Mouse (Mus musculus): ENCODE data around the gene Klf1. TPM values are rescaled to one million over a fixed set of nuclear protein-coding genes. Genes with fewer than 3 reads are reported as not detected.

The Klf1 gene
- polyA plus RNA-seq, 1 experiment from 2014 or later: 4.3 TPM

GRCm38 (mm10) chr8:84936041-84936961, 34.6 kb downstream of the Klf1 start:
- Histone ChIP-seq H3K36me3 (no peaks in the 10 kb centered on the region), H3K4me1 (replicated peaks) (peaks cover 24% of the 10 kb centered on the region), H3K27me3 (peaks cover 90% of the 10 kb centered on the region), H3K9me3 (no peaks in the 10 kb centered on the region), H3K9ac (replicated peaks) (peak overlapping the region; percentile 52; the same call in 1 of the 2 replicates), H3K27ac (no peak overlapping the region), H3K4me3 (replicated peaks) (peak overlapping the region; percentile 46), H3K4me2 (peak overlapping the region; percentile 80)
- 26% methylated on average over 23 of the region's 23 CpGs for WGBS
- 0 out of 2 replicates have a peak, but pooled peaks have one; percentile 37 for ATAC-seq (ENCODE audit: insufficient number of reproducible peaks, insufficient read depth, low FRiP score, low TSS enrichment, low read depth)

- H3K27me3 ChIP-seq: peaks cover 89% of the 10 kb centered on the region
- ATAC-seq (ENCODE audit: insufficient number of reproducible peaks, insufficient read depth, low FRiP score, low TSS enrichment, low read depth): peak; percentile 34
- no peak within 1 kb of the TSS for H3K27ac ChIP-seq
These were observed 35.3 kb downstream of the Klf1 start, which contains the start of gene Mast1 for GRCm38 (mm10) chr8:84936962-84937546. Mast1 (minus strand) TSS chr8:84937359.

GRCm38 (mm10) chr8:84937620-84938485, 36.1 kb downstream of the Klf1 start:
- 68% methylated on average over 13 of the region's 13 CpGs for WGBS
- Histone ChIP-seq H3K27me3 (peaks cover 88% of the 10 kb centered on the region), H3K9ac (replicated peaks) (no peak overlapping the region), H3K27ac (no peak overlapping the region), H3K4me2 (peak overlapping the region; percentile 80), H3K36me3 (no peaks in the 10 kb centered on the region), H3K9me3 (no peaks in the 10 kb centered on the region), H3K4me1 (replicated peaks) (peaks cover 24% of the 10 kb centered on the region), H3K4me3 (replicated peaks) (peak overlapping the region; percentile 46)
- ATAC-seq (ENCODE audit: insufficient number of reproducible peaks, insufficient read depth, low FRiP score, low TSS enrichment, low read depth): no peak

More at GRCm38 (mm10) chr8:84936962-84937546, 35.3 kb downstream of the Klf1 start, which contains the start of gene Mast1:
- H3K4me2 ChIP-seq: peak within 1 kb of the TSS; percentile 80
- H3K36me3 ChIP-seq: no peaks in the 10 kb centered on the region
- peak within 1 kb of the TSS; percentile 52 for H3K9ac ChIP-seq (replicated peaks)
- H3K4me1 ChIP-seq (replicated peaks): peaks cover 24% of the 10 kb centered on the region
- under 1% methylated on average over 48 of the region's 50 CpGs for WGBS
- H3K4me3 ChIP-seq (replicated peaks): peak within 1 kb of the TSS; percentile 46
- no peaks in the 10 kb centered on the region for H3K9me3 ChIP-seq

- 18% methylated on average over 4 of the region's 4 CpGs for WGBS
- Histone ChIP-seq H3K27me3 (peaks cover 91% of the 10 kb centered on the region), H3K4me1 (replicated peaks) (peaks cover 11% of the 10 kb centered on the region)
These were observed 42.0 kb downstream of the Klf1 start for GRCm38 (mm10) chr8:84943699-84944098.

GRCm38 (mm10) chr8:84944478-84945160, 42.9 kb downstream of the Klf1 start:
- H3K27me3 ChIP-seq: peaks cover 89% of the 10 kb centered on the region
- no peak overlapping the region for H3K27ac ChIP-seq
- peak overlapping the region; percentile 30 for H3K4me2 ChIP-seq
- peaks cover 11% of the 10 kb centered on the region for H3K4me1 ChIP-seq (replicated peaks)
- ATAC-seq (ENCODE audit: insufficient number of reproducible peaks, insufficient read depth, low FRiP score, low TSS enrichment, low read depth): no peak
- H3K4me3 ChIP-seq (replicated peaks): peak overlapping the region; percentile 47; the same call in 1 of the 2 replicates
- H3K36me3 ChIP-seq: no peaks in the 10 kb centered on the region
- H3K9me3 ChIP-seq: no peaks in the 10 kb centered on the region
- WGBS: 3% methylated on average over 26 of the region's 26 CpGs
- no peak overlapping the region for H3K9ac ChIP-seq (replicated peaks)

More at GRCm38 (mm10) chr8:84943699-84944098, 42.0 kb downstream of the Klf1 start:
- Histone ChIP-seq H3K9ac (replicated peaks) (no peak overlapping the region), H3K4me3 (replicated peaks) (no peak overlapping the region), H3K27ac (no peak overlapping the region), H3K36me3 (no peaks in the 10 kb centered on the region), H3K9me3 (no peaks in the 10 kb centered on the region), H3K4me2 (no peak overlapping the region)
- no peak for ATAC-seq (ENCODE audit: insufficient number of reproducible peaks, insufficient read depth, low FRiP score, low TSS enrichment, low read depth)

- Histone ChIP-seq H3K4me2 (peak overlapping the region; percentile 86), H3K36me3 (no peaks in the 10 kb centered on the region), H3K4me3 (replicated peaks) (peak overlapping the region; percentile 47), H3K9ac (replicated peaks) (no peak overlapping the region), H3K27me3 (peaks cover 91% of the 10 kb centered on the region), H3K27ac (no peak overlapping the region), H3K4me1 (replicated peaks) (peaks cover 11% of the 10 kb centered on the region), H3K9me3 (no peaks in the 10 kb centered on the region)
- ATAC-seq (ENCODE audit: insufficient number of reproducible peaks, insufficient read depth, low FRiP score, low TSS enrichment, low read depth): peak; percentile 24; the same call in 1 of the 2 replicates
- 6% methylated on average over 11 of the region's 11 CpGs for WGBS
These were observed 43.5 kb downstream of the Klf1 start for GRCm38 (mm10) chr8:84945235-84945632.

GRCm38 (mm10) chr8:84945633-84946527, 44.2 kb downstream of the Klf1 start:
- Histone ChIP-seq H3K4me1 (replicated peaks) (peaks cover 11% of the 10 kb centered on the region), H3K4me2 (peak overlapping the region; percentile 86), H3K27me3 (peaks cover 91% of the 10 kb centered on the region), H3K27ac (no peak overlapping the region), H3K9ac (replicated peaks) (peak overlapping the region; percentile 34; the same call in 1 of the 2 replicates), H3K4me3 (replicated peaks) (peak overlapping the region; percentile 47), H3K36me3 (no peaks in the 10 kb centered on the region), H3K9me3 (no peaks in the 10 kb centered on the region)
- 1% methylated on average over 50 of the region's 67 CpGs for whole genome bisulfite sequencing
- no peak; the same call in 1 of the 2 replicates for ATAC-seq (ENCODE audit: insufficient number of reproducible peaks, insufficient read depth, low FRiP score, low TSS enrichment, low read depth)

- peaks cover 89% of the 10 kb centered on the region for H3K27me3 ChIP-seq
- WGBS: 10% methylated on average over 17 of the region's 17 CpGs
These were observed 45.0 kb downstream of the Klf1 start, which contains the start of gene Rtbdn for GRCm38 (mm10) chr8:84946528-84947240. Rtbdn (plus strand) TSS chr8:84946991.

GRCm38 (mm10) chr8:84947241-84947545, 45.5 kb downstream of the Klf1 start:
- ATAC-seq (ENCODE audit: insufficient number of reproducible peaks, insufficient read depth, low FRiP score, low TSS enrichment, low read depth): no peak
- H3K9ac ChIP-seq (replicated peaks): no peak overlapping the region
- peaks cover 90% of the 10 kb centered on the region for H3K27me3 ChIP-seq
- no peak overlapping the region for H3K4me2 ChIP-seq
- no peak overlapping the region for H3K4me3 ChIP-seq (replicated peaks)
- H3K27ac ChIP-seq: no peak overlapping the region
- no peaks in the 10 kb centered on the region for H3K36me3 ChIP-seq
- H3K9me3 ChIP-seq: no peaks in the 10 kb centered on the region
- WGBS: 13% methylated on average over 9 of the region's 9 CpGs
- H3K4me1 ChIP-seq (replicated peaks): peaks cover 11% of the 10 kb centered on the region

More at GRCm38 (mm10) chr8:84946528-84947240, 45.0 kb downstream of the Klf1 start, which contains the start of gene Rtbdn:
- no peak for ATAC-seq (ENCODE audit: insufficient number of reproducible peaks, insufficient read depth, low FRiP score, low TSS enrichment, low read depth)
- no peaks in the 10 kb centered on the region for H3K36me3 ChIP-seq
- H3K9ac ChIP-seq (replicated peaks): peak within 1 kb of the TSS; percentile 34; the same call in 1 of the 2 replicates
- no peaks in the 10 kb centered on the region for H3K9me3 ChIP-seq
- H3K4me3 ChIP-seq (replicated peaks): peak within 1 kb of the TSS; percentile 47
- peak within 1 kb of the TSS; percentile 86 for H3K4me2 ChIP-seq
- no peak within 1 kb of the TSS for H3K27ac ChIP-seq
- peaks cover 11% of the 10 kb centered on the region for H3K4me1 ChIP-seq (replicated peaks)
